Mouse (Mus musculus): ENCODE measurements around the gene Mroh3. TPM values are rescaled to one million over a fixed set of nuclear protein-coding genes. Genes with fewer than 3 reads are reported as not detected.
A peak's percentile ranks its signal among the peaks of the same experiment; 100 is the strongest.

Mroh3 gene
- total RNA-seq, 2 experiments from 2014 or later = 1.3 to 1.5 TPM

GRCm38 (mm10) chr1:136238495-136238894 lies 25.9 kb upstream of the Mroh3 start:
- TF ChIP-seq CTCF (conservative IDR thresholded peaks at IDR 0.05) = no peak
- DNase-seq (ENCODE audit: low spot score in 2 of 2) = no peak
- Histone ChIP-seq H3K4me3 (no peak overlapping the region), H3K27ac (no peak overlapping the region)

GRCm38 (mm10) chr1:136234595-136235092 lies 22.0 kb upstream of the Mroh3 start:
- peak; percentile 60 for TF ChIP-seq CTCF (conservative IDR thresholded peaks at IDR 0.05)
- no peak for DNase-seq (ENCODE audit: low spot score in 2 of 2)
- peak overlapping the region; percentile 69 for H3K4me3 ChIP-seq
- H3K27ac ChIP-seq = peak overlapping the region; percentile 73

GRCm38 (mm10) chr1:136233892-136234594 lies 21.4 kb upstream of the Mroh3 start, which contains the start of gene Inava:
TSS of gene Inava (minus strand) at chr1:136234264.
- no peak for TF ChIP-seq CTCF (conservative IDR thresholded peaks at IDR 0.05)
- peak; percentile 23 to 39 for DNase-seq (ENCODE audit: low spot score in 2 of 2)
- H3K27ac ChIP-seq = peak within 1 kb of the TSS; percentile 73
- H3K4me3 ChIP-seq = peak within 1 kb of the TSS; percentile 69

DNA sequence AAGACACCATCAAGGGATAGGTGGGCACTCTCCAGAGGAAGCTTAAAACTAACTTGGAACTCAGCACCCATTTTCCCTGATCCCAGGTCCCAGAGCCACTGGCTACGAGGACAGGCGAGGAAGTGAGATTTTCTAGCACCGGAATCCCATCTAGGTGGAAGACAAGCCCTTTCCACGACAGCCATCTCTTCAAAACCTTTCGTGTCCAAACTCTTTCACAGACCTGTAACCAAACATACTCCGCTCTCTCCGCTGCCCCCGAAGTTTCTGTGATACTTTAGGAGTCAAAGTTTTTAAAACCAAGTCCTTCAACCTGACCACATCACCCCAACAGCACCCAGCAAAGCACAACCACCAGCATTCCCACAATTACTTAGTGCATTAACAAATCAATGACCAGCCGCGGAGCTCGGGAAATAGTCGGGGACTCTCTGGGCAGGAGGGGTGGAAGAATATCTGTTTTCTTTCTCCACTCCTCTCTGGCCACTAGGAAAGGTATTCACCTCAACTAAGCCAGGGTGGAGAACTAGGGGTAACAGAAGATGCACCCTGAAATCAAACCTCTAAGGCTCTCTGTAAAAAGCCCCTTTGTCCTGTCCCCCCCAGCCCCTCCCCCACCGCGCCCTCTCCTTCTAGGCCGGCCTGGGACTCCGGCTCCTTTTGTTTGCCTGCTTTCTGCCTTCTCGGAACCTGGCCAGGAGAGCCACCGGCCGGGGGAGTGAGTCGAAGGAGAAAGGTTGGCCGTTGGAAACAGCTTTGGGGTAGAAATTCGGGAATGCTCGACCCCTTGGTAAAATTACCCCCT lies 20.6 kb upstream of the Mroh3 start:
- no peak for TF ChIP-seq CTCF (conservative IDR thresholded peaks at IDR 0.05)
- H3K4me3 ChIP-seq = peak overlapping the region; percentile 69
- H3K27ac ChIP-seq = no peak overlapping the region; the same call in 1 of the 2 replicates
- DNase-seq (ENCODE audit: low spot score in 2 of 2) = no peak

DNA sequence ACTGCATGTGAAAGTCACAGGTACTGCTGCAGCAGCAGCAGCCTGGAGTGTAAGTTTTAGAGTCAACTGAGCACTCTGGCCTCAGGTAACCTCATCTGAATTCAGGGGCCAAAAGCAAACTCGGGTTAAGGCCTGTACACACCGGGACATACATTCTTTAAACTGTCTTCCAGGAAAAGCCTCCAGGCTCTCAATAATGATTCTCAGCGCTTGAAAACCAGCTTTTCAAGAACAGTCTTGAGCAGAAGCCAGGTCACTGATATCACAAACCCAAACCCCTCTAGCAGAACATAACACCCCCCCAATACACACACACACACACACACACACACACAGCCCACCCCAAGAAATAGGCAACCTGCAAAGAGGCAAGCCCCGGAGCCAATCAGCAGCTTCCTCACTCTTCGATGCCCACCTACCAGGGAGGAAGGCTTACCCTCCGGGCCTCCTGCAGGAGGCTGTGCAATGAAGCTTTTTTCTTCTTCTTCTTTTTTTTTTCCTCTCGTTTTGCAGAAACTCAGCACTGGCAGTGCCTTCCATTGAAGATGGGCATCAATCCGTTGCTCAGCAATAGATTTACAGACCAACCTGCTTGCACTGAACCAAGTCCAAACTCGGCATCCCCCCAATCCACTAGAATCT lies 19.8 kb upstream of the Mroh3 start:
- DNase-seq (ENCODE audit: low spot score in 2 of 2) = no peak
- Histone ChIP-seq H3K4me3 (no peak overlapping the region), H3K27ac (no peak overlapping the region)
- TF ChIP-seq CTCF (conservative IDR thresholded peaks at IDR 0.05) = no peak

DNA sequence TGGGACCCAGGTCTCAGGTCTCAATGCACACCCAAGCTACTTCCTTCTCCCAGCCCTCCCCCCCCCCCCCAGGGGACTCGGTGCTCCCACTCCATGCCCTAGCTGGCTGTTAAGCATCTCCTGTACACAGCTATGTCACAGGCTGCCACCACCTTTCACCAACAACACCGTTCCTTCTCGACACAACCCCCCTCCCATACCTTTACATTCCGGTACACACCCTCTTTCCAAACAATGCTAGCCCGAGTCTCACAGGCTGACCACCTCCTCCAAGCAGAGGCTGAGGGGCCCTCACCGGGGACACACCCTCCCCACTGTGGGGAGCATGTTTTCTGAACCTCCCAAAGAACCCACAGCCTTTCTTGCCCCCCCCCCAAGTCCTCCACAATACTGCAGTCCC lies 19.0 kb upstream of the Mroh3 start:
- H3K4me3 ChIP-seq = no peak overlapping the region
- TF ChIP-seq CTCF (conservative IDR thresholded peaks at IDR 0.05) = no peak
- no peak for DNase-seq (ENCODE audit: low spot score in 2 of 2)
- no peak overlapping the region for H3K27ac ChIP-seq

- no peak overlapping the region for H3K27ac ChIP-seq
- DNase-seq (ENCODE audit: low spot score in 2 of 2) = no peak
- no peak for TF ChIP-seq CTCF (conservative IDR thresholded peaks at IDR 0.05)
- H3K4me3 ChIP-seq = no peak overlapping the region
These were observed 17.6 kb upstream of the Mroh3 start for GRCm38 (mm10) chr1:136230201-136230600.

GRCm38 (mm10) chr1:136229040-136229373 lies 16.4 kb upstream of the Mroh3 start:
- H3K27ac ChIP-seq = no peak overlapping the region
- no peak for DNase-seq (ENCODE audit: low spot score in 2 of 2)
- H3K4me3 ChIP-seq = no peak overlapping the region
- TF ChIP-seq CTCF (conservative IDR thresholded peaks at IDR 0.05) = no peak

GRCm38 (mm10) chr1:136228328-136229039 lies 15.9 kb upstream of the Mroh3 start:
- no peak overlapping the region for H3K27ac ChIP-seq
- TF ChIP-seq CTCF (conservative IDR thresholded peaks at IDR 0.05) = no peak
- H3K4me3 ChIP-seq = no peak overlapping the region
- DNase-seq (ENCODE audit: low spot score in 2 of 2) = no peak

- TF ChIP-seq CTCF (conservative IDR thresholded peaks at IDR 0.05) = no peak
- Histone ChIP-seq H3K27ac (no peak overlapping the region), H3K4me3 (no peak overlapping the region)
- no peak for DNase-seq (ENCODE audit: low spot score in 2 of 2)
These were observed 15.2 kb upstream of the Mroh3 start for GRCm38 (mm10) chr1:136227870-136228269.

- DNase-seq (ENCODE audit: low spot score in 2 of 2) = no peak
- Histone ChIP-seq H3K4me3 (no peak overlapping the region), H3K27ac (no peak overlapping the region)
- TF ChIP-seq CTCF (conservative IDR thresholded peaks at IDR 0.05) = no peak
These were observed 14.0 kb upstream of the Mroh3 start for GRCm38 (mm10) chr1:136226626-136227025.

- DNase-seq (ENCODE audit: low spot score in 2 of 2) = no peak
- no peak overlapping the region for H3K4me3 ChIP-seq
- no peak overlapping the region for H3K27ac ChIP-seq
- TF ChIP-seq CTCF (conservative IDR thresholded peaks at IDR 0.05) = no peak
These were observed 13.2 kb upstream of the Mroh3 start for GRCm38 (mm10) chr1:136225846-136226245.

All from layer of hippocampus, adult 2 months (tissue).